Mouse (Mus musculus) gastrocnemius, adult 2 months (tissue): ENCODE results near the gene Wdr74. TPM values are rescaled to one million over a fixed set of nuclear protein-coding genes. Genes with fewer than 3 reads are reported as not detected.

Experiments
- DNase-seq: peaks from one replicate; pipeline ENCODE4 v3.0.0; 2022
- H3K27ac ChIP-seq: fragments of 200-600 bp; 2 replicates; pipeline ENCODE4 v1.8.1; 2022; ENCODE audit warnings: mild to moderate bottlenecking
- H3K4me3 ChIP-seq: fragments of 200-600 bp; 2 replicates; pipeline ENCODE4 v1.8.1; 2022; ENCODE audit warnings: mild to moderate bottlenecking, moderate library complexity
- CTCF ChIP-seq: fragments of 200-600 bp; IDR thresholded peaks from 2 replicates; pipeline ENCODE4 v1.8.1; 2022; ENCODE audit warnings: antibody characterized with exemption, mild to moderate bottlenecking, moderate library complexity
- intact Hi-C: fragments of 180-260 bp; cut with DNase I; formaldehyde crosslinking; loops from one replicate; pipeline ENCODE4 v1.15.1; 2025
- total RNA-seq, 2 experiments: library from RNA; stranded (reverse); gene quantifications; 2 replicates each; pipeline ENCODE4 v1.2.3; 2021

Gene Wdr74
- total RNA-seq, 2 experiments from 2014 or later = 15.4 to 16.4 TPM

DNA sequence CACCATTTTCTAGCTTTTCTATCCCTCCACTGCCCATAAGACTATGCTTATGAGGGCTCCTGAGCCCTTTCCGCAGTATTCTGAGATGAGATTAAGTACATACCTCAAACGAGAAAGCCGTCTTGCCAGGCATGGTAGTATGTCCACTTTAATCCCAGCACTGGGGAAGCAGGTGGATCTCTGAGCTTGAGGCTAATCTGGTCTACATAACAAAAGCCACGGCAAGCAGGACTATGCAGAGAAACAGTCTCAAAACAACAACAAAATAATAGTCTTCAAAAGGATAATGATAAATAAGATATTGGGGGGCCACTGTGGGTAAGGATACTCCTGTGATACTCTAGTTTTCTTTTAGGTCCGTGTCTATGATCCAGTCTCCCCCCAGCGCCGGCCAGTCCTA lies 3.3 kb downstream of the Wdr74 start:
- no peak overlapping the region for H3K27ac ChIP-seq
- no peak for DNase-seq
- intact Hi-C loops = no loop called here
- no peak for TF ChIP-seq CTCF
- no peak overlapping the region for H3K4me3 ChIP-seq

DNA sequence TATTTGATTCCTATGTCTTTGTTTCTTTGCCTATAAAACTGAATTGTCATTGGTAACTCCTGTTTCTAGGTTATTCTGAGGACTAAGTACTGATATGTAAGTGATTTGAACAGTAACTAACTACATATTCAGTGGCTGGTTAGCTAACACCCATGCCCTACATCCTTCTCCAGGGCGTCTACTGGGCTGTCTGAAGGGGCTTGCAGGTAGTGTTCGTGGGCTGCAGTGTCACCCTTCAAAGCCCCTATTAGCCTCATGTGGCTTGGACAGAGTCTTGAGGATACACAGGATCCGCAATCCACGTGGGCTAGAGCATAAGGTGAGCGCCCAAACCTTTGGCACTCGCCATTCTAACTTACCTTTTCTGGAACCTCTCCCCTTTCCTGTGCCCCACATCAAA lies 4.0 kb downstream of the Wdr74 start:
- intact Hi-C loops = loop anchor here (2.0 kb wide), 1 partner anchor 17 kb away; the partner anchor contains the start of gene Nxf1
- no peak for TF ChIP-seq CTCF
- no peak for DNase-seq
- Histone ChIP-seq H3K4me3 (no peak overlapping the region), H3K27ac (no peak overlapping the region)

DNA sequence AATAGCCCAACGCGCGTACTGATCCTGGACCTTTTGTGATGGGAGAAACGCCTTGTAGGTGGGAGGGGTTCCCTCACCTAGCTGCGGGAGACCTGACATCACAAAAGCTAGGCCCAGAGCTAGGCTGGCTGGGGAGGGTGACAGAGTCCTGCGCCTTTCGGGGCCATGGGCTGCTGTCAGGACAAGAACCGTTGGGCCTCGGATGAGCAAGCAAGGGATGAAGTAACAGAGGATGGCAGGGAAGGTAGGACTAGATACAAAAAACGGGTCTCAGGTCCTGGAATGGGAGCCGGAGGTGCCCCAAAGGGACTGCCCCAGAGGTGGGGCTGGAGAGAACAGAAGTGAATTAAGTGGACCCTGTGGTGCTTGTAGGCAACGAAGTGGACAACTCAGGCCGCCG lies 5.0 kb downstream of the Wdr74 start, which contains the start of gene 1700092M07Rik:
TSS of gene 1700092M07Rik (plus strand) at position 116 of the 400 bp plus-strand sequence.
- H3K27ac ChIP-seq = peak within 1 kb of the TSS; percentile 99
- intact Hi-C loops = loop anchor here (2.0 kb wide), 1 partner anchor 16 kb away; the partner anchor contains the start of gene Nxf1
- DNase-seq = peak; percentile 26
- no peak for TF ChIP-seq CTCF
- peak within 1 kb of the TSS; percentile 74 for H3K4me3 ChIP-seq

DNA sequence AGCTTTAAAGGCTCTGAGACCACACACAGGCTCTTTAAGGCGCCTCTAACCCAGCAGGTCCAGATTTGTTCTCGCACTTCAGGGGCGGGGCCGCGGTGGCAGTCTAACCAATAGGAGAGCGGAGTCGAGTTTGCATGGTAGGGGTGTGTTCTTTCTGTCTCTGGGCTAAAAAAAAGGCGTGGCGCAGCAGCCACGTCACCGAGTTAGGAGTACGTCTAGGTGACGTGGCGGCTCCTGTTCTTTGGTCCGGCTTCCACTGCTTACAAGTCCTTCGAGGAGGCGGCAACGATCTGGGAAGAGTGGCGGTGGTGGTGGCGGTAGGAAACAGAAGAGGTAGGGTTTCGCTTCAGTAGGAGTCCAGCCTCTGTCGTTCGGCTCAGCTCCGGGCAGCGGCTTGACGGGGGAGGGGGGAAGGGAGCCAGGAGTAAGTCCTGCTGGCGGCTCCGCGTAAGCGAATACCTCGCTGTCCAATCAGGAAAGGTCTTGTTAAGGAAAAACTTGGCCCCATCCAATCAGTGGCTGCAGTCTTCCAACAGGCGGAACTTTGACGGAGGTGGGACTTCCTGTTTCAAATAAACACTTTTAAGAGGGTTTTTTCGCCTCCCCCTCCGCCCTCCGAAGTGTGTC lies 5.7 kb downstream of the Wdr74 start, which contains the start of gene Stx5a:
TSS of gene Stx5a (plus strand) at position 171 of the 627 bp plus-strand sequence.
- no peak; the same call in 1 of the 2 replicates for TF ChIP-seq CTCF
- peak; percentile 96 for DNase-seq
- Histone ChIP-seq H3K27ac (peak within 1 kb of the TSS; percentile 99), H3K4me3 (peak within 1 kb of the TSS; percentile 74)
- intact Hi-C loops = loop anchor here (2.0 kb wide), 1 partner anchor 15 kb away; the partner anchor contains the start of gene Nxf1

DNA sequence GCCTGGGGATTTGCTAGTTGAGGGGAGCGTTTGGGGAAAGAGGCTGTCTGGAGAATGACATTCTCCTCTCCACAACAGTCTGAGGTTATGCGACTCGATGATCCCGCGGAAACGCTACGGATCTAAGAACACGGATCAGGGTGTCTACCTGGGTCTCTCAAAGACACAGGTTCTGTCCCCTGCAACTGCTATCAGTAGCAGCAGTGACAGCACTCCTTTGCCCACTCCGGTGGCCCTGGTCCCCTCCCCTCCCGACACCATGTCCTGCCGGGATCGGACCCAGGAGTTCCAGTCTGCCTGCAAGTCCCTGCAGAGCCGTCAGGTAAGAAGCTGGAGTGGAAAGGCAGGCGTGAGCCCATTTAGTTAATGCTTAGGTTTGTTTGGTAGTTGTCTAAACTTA lies 6.5 kb downstream of the Wdr74 start:
- TF ChIP-seq CTCF = no peak
- DNase-seq = peak; percentile 26
- Histone ChIP-seq H3K4me3 (peak overlapping the region; percentile 74), H3K27ac (peak overlapping the region; percentile 99)
- intact Hi-C loops = no loop called here

DNA sequence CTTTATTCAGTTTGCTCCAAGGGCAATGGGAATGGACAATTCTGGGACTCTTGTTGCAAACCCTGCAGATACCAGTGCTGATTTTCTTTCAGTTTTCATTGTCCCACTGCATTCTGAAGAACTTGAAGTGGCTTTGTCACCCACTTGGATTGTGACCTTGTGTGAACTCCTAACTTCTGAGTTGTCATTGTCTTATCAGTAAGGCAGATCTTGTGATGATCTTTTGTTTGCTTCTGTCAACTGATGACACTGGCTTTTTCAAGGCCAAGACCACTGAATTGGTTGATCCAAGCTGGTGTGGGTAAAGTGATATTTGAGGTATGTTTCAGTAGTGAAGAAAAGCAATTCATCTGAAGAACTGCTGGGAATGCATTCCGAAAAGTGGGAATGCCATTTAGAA lies 9.8 kb downstream of the Wdr74 start:
- H3K4me3 ChIP-seq = no peak overlapping the region
- no peak for DNase-seq
- no peak overlapping the region for H3K27ac ChIP-seq
- intact Hi-C loops = no loop called here
- TF ChIP-seq CTCF = no peak

DNA sequence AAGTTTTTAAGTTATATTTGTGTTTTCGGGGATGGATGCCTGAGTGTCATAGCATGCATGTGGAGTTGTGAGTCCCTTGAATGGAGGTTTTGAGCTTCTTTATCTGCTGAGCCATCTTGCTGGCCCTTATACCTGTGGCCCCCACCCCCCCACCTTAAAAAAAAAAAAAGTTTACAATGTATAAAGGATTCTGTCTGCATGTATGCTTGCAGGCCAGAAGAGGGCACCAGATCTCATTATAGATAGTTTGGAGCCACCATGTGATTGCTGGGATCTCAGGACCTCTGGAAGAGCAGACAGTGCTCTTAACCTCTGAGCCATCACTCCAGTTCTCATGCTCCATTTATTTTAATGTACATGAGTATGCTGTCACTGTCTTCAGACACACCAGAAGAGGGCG lies 11.7 kb downstream of the Wdr74 start:
- TF ChIP-seq CTCF = peak; percentile 44; the same call in 1 of the 2 replicates
- H3K27ac ChIP-seq = no peak overlapping the region
- DNase-seq = no peak
- intact Hi-C loops = no loop called here
- no peak overlapping the region for H3K4me3 ChIP-seq

DNA sequence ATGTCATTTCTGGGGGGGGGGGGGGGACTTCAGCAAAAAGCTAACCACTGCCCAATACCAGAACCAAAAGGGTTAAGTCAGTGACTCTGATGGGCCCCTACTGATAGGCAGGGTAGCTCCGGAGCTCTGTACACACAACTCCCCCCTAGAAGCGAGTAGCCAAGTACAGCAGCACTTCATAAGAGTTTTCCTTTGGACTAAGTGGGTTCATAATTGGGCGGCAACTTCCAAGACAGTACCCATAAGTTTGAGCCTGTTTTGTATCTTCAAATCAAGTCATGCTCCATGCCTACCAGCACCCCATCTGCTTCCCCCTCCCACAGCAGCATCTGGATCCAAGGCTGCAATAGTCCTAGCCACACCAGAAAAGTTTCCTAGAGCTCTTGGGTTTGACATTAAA lies 20.0 kb downstream of the Wdr74 start:
- peak overlapping the region; percentile 84 for H3K4me3 ChIP-seq
- intact Hi-C loops = loop anchor here (2.0 kb wide), 1 partner anchor 15 kb away; the partner anchor contains the start of genes 1700092M07Rik and Stx5a
- no peak for DNase-seq
- TF ChIP-seq CTCF = no peak
- no peak overlapping the region; the same call in 1 of the 2 replicates for H3K27ac ChIP-seq

DNA sequence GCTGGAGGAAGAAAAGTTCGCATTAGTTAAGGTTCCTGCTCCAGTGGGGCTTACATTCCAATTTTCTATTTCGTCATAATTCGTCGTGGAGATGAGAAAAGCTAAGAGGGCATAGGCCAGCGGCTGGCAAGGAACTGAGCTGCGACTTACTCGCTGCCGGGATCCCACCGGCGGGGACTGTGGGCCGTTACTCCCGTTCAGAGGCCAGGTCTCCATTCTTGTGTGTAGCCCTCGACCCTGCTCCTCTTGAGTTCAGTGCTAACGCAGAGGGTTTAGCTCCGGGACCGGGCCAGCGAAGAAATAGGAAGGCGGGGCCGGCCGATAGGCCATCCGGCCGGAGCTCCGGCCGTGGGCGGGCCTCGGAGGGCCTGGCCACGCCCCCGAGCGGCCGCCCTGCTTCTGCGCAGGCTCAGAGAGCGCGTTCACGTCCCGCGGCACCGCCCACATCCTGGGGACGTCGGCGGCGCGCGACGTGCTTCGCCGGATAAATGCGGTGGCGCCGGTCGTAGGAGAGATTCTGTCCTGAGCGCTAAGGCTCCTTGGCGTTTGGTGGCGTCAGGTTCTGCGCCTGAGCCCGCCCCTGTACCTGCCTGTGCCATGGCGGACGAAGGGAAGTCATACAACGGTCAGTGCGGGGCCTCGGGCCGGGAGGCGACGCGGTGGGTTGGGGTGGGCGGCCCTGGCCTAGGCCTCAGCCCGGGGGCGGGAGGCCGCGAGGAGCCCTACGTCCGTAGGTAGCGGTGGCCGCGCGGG lies 21.2 kb downstream of the Wdr74 start, which contains the start of gene Nxf1:
TSS of gene Nxf1 (plus strand) at position 439 of the 753 bp plus-strand sequence.
- Histone ChIP-seq H3K27ac (peak within 1 kb of the TSS; percentile 97), H3K4me3 (peak within 1 kb of the TSS; percentile 84)
- no peak for TF ChIP-seq CTCF
- intact Hi-C loops = loop anchor here (2.0 kb wide), 1 partner anchor 16 kb away; the partner anchor contains the start of genes 1700092M07Rik and Stx5a
- DNase-seq = peak; percentile 96

DNA sequence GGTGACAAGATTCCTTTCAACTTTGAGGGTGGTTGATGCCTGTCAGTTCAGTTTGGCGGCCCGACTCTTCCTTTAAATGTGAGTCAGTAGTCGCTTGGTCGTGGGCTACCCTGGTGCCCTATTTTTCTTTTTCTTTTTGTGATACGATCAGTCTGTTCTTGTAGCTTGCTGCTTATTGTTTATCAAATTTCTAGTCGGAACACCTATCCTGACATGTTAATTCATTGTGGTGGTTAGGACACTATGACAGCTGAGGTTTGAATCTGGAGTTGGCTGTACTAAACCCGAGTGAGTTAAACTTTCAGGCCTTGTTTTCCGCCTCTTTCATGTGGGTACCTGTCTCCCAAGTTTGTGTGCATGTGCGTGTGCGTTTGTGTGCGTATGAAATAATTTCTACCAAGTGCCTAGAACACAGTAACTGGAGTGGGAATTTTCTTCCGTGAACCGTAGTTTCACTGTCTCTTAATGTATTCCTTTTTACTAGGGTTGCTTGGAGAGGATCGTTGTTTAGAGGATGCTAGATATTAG lies 21.9 kb downstream of the Wdr74 start:
- Histone ChIP-seq H3K27ac (peak overlapping the region; percentile 97), H3K4me3 (peak overlapping the region; percentile 84)
- intact Hi-C loops = loop anchor here (2.0 kb wide), 1 partner anchor 17 kb away; the partner anchor contains the start of genes 1700092M07Rik and Stx5a
- no peak for DNase-seq
- TF ChIP-seq CTCF = no peak

DNA sequence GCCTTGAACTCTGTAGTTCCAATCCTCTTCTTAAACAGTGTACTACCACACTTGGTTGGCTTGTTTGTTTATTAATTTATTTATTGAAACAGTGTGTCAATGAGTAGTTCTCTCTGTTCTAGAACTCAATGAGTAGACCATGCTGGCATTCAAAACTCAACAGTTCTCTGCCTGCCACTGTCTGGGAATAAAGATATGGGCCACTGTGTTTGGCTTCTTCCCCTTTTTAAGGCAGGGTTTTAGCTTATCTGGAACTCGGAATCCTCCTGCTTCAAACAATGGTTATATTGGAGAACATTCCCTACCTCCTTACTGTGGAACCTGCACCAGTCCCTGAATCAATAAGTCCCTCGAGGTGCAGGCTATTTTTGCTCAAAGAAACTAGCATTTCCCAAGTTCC lies 23.3 kb downstream of the Wdr74 start:
- Histone ChIP-seq H3K4me3 (no peak overlapping the region), H3K27ac (no peak overlapping the region)
- intact Hi-C loops = no loop called here
- no peak for DNase-seq
- TF ChIP-seq CTCF = no peak

DNA sequence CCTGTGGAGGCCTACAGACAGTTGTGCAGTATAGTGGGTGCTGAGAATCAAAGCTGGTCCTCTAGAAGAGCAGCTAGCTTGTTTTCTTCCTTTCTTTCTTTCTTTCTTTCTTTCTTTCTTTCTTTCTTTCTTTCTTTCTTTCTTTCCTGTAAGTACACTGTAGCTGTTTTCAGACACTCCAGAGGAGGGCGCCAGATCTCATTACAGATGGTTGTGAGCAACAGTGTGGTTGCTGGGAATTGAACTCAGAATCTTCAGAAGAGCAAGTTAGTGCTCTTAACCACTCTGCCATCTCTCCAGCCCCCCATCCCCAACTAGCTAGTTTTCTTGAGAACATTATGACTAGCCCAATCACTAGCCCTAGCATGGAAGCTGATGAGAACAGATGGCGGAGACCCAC lies 25.1 kb downstream of the Wdr74 start:
- peak; percentile 24; the same call in 1 of the 2 replicates for TF ChIP-seq CTCF
- H3K27ac ChIP-seq = no peak overlapping the region
- no peak for DNase-seq
- intact Hi-C loops = no loop called here
- no peak overlapping the region for H3K4me3 ChIP-seq
